Comparison of ENCODE assay signal across 8 mouse cellular contexts in genomic region chr13:21223242-21223655, GRCm38 (mm10). TPM values are rescaled to one million over a fixed set of nuclear protein-coding genes. Genes with fewer than 3 reads are reported as not detected.
A peak's percentile ranks its signal among the peaks of the same experiment; 100 is the strongest.
DNase-seq lines count a peak whose midpoint lies in the region; ATAC-seq and TF ChIP-seq lines count a peak whose summit lies in the region.

No protein-coding gene starts in this region.

- 6% methylated on average over 10 of the region's 10 CpGs for WGBS in liver, adult 2 months
- WGBS in heart, embryonic 15.5 days: 6% methylated on average over 10 of the region's 10 CpGs
- WGBS in liver, embryonic 11.5 days: 6% methylated on average over 10 of the region's 10 CpGs

- no peak for TF ChIP-seq POLR2A in liver, adult 2 months (IDR thresholded peaks at IDR 0.05; ENCODE audit: extremely low read depth, insufficient read depth, low read length)

- ATAC-seq in heart, embryonic 15.5 days (replicated peaks; ENCODE audit: insufficient number of reproducible peaks, insufficient read depth, low FRiP score, low read depth): no peak
- ATAC-seq in liver, embryonic 11.5 days (replicated peaks; ENCODE audit: low FRiP score): 0 out of 2 replicates have a peak, but pooled peaks have one; percentile 30

- H3K9ac ChIP-seq in liver, adult 2 months (ENCODE audit: low read depth, low read length): peak overlapping the region; percentile 61
- H3K9ac ChIP-seq in heart, embryonic 15.5 days: peak overlapping the region; percentile 54
- peak overlapping the region; percentile 66 for H3K9ac ChIP-seq in liver, embryonic 11.5 days (ENCODE audit: low read depth, low read length)

- H3K27me3 ChIP-seq in liver, adult 2 months (ENCODE audit: control insufficient read depth, insufficient read depth, low read length): no peaks in the 10 kb centered on the region
- no peaks in the 10 kb centered on the region for H3K27me3 ChIP-seq in heart, embryonic 15.5 days
- no peaks in the 10 kb centered on the region; the same call in 1 of the 2 replicates for H3K27me3 ChIP-seq in liver, embryonic 11.5 days (replicated peaks; ENCODE audit: control insufficient read depth, insufficient read depth, low read length)

- intact Hi-C loops in gastrocnemius, postnatal 14 days (cut with DNase I; ENCODE audit: low total_unique reads): no loop called here

- H3K4me1 ChIP-seq in liver, adult 2 months (ENCODE audit: control insufficient read depth, insufficient read depth, low read length): no peaks in the 10 kb centered on the region
- peaks cover 6% of the 10 kb centered on the region; the same call in 1 of the 2 replicates for H3K4me1 ChIP-seq in heart, embryonic 15.5 days (replicated peaks)
- 0 out of 2 replicates have a peak, but pooled peaks cover 3% of the 10 kb centered on the region for H3K4me1 ChIP-seq in liver, embryonic 11.5 days (replicated peaks; ENCODE audit: control insufficient read depth, insufficient read depth, low read length)

- peak overlapping the region; percentile 84 for H3K4me2 ChIP-seq in heart, embryonic 15.5 days
- peak overlapping the region; percentile 94 for H3K4me2 ChIP-seq in liver, embryonic 11.5 days

- H3K79me2 ChIP-seq in liver, adult 2 months (ENCODE audit: control insufficient read depth, insufficient read depth, low read length): no peaks in the 10 kb centered on the region

- no peak overlapping the region for H3K27ac ChIP-seq in liver, adult 2 months (replicated peaks; ENCODE audit: insufficient read depth, low read depth, low read length)
- no peak overlapping the region for H3K27ac ChIP-seq in heart, embryonic 15.5 days
- no peak overlapping the region for H3K27ac ChIP-seq in liver, embryonic 11.5 days (ENCODE audit: low read depth, low read length)

- DNase-seq in liver, adult 2 months (ENCODE audit: extremely low read depth, low read depth, low spot score): peak; percentile 66
- DNase-seq in liver: no peak
- DNase-seq in c-Kit-positive CD71-positive TER-119-negative erythroid progenitor cells, embryonic 14.5 days (ENCODE audit: low read depth): peak; percentile 53
- DNase-seq in liver, embryonic 11.5 days (ENCODE audit: low spot score): peak; percentile 54
- DNase-seq in retina, embryonic 14.5 days (ENCODE audit: low spot score): peak; percentile 63
- DNase-seq in gastrocnemius, postnatal 14 days: no peak
- no peak for DNase-seq in ovary, postnatal 14 days (ENCODE audit: low spot score)

- no peaks in the 10 kb centered on the region for H3K36me3 ChIP-seq in liver, adult 2 months (ENCODE audit: control insufficient read depth, insufficient read depth, low read length)
- no peaks in the 10 kb centered on the region for H3K36me3 ChIP-seq in heart, embryonic 15.5 days
- no peaks in the 10 kb centered on the region for H3K36me3 ChIP-seq in liver, embryonic 11.5 days (ENCODE audit: control insufficient read depth, insufficient read depth, low read length)

- H3K4me3 ChIP-seq in liver, adult 2 months (ENCODE audit: insufficient read depth, low read depth, low read length): peak overlapping the region; percentile 25
- H3K4me3 ChIP-seq in heart, embryonic 15.5 days: peak overlapping the region; percentile 55
- peak overlapping the region; percentile 75 for H3K4me3 ChIP-seq in liver, embryonic 11.5 days (ENCODE audit: low read depth, low read length)

- H3K9me3 ChIP-seq in heart, embryonic 15.5 days (replicated peaks): no peaks in the 10 kb centered on the region
- no peaks in the 10 kb centered on the region for H3K9me3 ChIP-seq in liver, embryonic 11.5 days (ENCODE audit: control insufficient read depth, low read length)

- no peak for TF ChIP-seq CTCF in liver, adult 2 months (IDR thresholded peaks at IDR 0.05; ENCODE audit: low read depth, low read length)

RNA-seq across cellular contexts. Expression of gene Trim27, which starts 44.0 kb away (rescaled TPM):
- total RNA-seq in liver, adult 2 months (2014; rRNA removed): 9.4 and 16.4 TPM in 2 replicates
- polyA plus RNA-seq in liver, adult 2 months (2012; rRNA removed): 33.9 and 39.5 TPM in 2 replicates
- 61.4 and 84.7 TPM in 2 replicates for polyA plus RNA-seq in heart, embryonic 15.5 days (2015; fragmentation: Nextera tagmentation; extraction: Ambion mirVana)
- polyA plus RNA-seq in liver, embryonic 11.5 days (2014; fragmentation: Nextera tagmentation; extraction: Ambion mirVana): 165 and 175 TPM in 2 replicates
- 10 to 100 TPM; 22.2 to 26.4 TPM for total RNA-seq in gastrocnemius, postnatal 14 days (2021)

Comparison
In these comparisons a context has a peak if more than half of its experiments do, and no peak if none do; other contexts are left out.
1. DNase-seq: peak in liver, adult 2 months (single experiment), c-Kit-positive CD71-positive TER-119-negative erythroid progenitor cells, embryonic 14.5 days (single experiment), liver, embryonic 11.5 days (single experiment) and retina, embryonic 14.5 days (single experiment); none in liver (single experiment), gastrocnemius, postnatal 14 days (single experiment) and ovary, postnatal 14 days (single experiment).
2. H3K4me3 ChIP-seq: peak in every context shown above with its lines; median percentile 75 in liver, embryonic 11.5 days; 55 in heart, embryonic 15.5 days; 25 in liver, adult 2 months.
3. Peak in every context shown above with its lines, with median percentiles within 50 percentile points of each other: H3K9ac ChIP-seq.